Mouse (Mus musculus) liver, postnatal 0 days (tissue): Measurements from ENCODE around the gene Phactr4. TPM values are rescaled to one million over a fixed set of nuclear protein-coding genes. Genes with fewer than 3 reads are reported as not detected.
"Not testable (repeated sequence)": the region's sequence is repeated elsewhere in the genome, so short reads cannot be mapped to it uniquely, and the experiment has no call there.

Experiments
- ATAC-seq: fragments of 200-750 bp; cut with Nextera tagmentation; 2 replicates; pipeline ENCODE4 v1.8.0; 2017; ENCODE audit warnings: mild to moderate bottlenecking, moderate library complexity
- DNase-seq: peaks from one replicate; pipeline ENCODE4 v3.0.0-alpha.2; 2016
- H3K27ac ChIP-seq: fragments of 300-500 bp; sonication (generic); 2 replicates; pipeline ENCODE4 v1.5.1; 2014; ENCODE audit warnings: antibody characterized with exemption, moderate library complexity, mild to moderate bottlenecking, low read depth
- H3K27me3 ChIP-seq: fragments of 300-500 bp; sonication (generic); 2 replicates; pipeline ENCODE4 v1.6.1; 2014; ENCODE audit warnings: low read length, control low read depth, mixed read lengths; ENCODE audit not compliant: insufficient read depth
- H3K36me3 ChIP-seq: fragments of 300-500 bp; sonication (generic); replicated peaks from 2 replicates; pipeline ENCODE4 v1.6.1; 2014; ENCODE audit warnings: mild to moderate bottlenecking, control low read depth, low read length, moderate library complexity, mixed read lengths; ENCODE audit not compliant: insufficient read depth
- H3K4me1 ChIP-seq: fragments of 300-500 bp; sonication (generic); 2 replicates; pipeline ENCODE4 v1.6.1; 2014; ENCODE audit warnings: antibody characterized with exemption, mild to moderate bottlenecking, control low read depth; ENCODE audit not compliant: insufficient read depth
- H3K4me2 ChIP-seq: fragments of 300-500 bp; sonication (generic); 2 replicates; pipeline ENCODE4 v1.6.1; 2014; ENCODE audit warnings: low read depth, mild to moderate bottlenecking, low read length, moderate library complexity, mixed read lengths
- H3K4me3 ChIP-seq: fragments of 300-500 bp; sonication (generic); 2 replicates; pipeline ENCODE4 v1.5.1; 2014; ENCODE audit warnings: low read depth, low read length
- H3K9ac ChIP-seq: fragments of 300-500 bp; sonication (generic); replicated peaks from 2 replicates; pipeline ENCODE4 v1.6.1; 2014; ENCODE audit warnings: mild to moderate bottlenecking, moderate library complexity
- H3K9me3 ChIP-seq: fragments of 300-500 bp; sonication (generic); 2 replicates; pipeline ENCODE4 v1.6.1; 2016; ENCODE audit warnings: mild to moderate bottlenecking, control low read depth, low read length, mixed read lengths
- CTCF ChIP-seq: sonication (generic); IDR thresholded peaks from 2 replicates; pipeline ENCODE4 v1.5.1; 2016; ENCODE audit warnings: antibody characterized with exemption, low read depth
- EP300 ChIP-seq: IDR thresholded peaks from 2 replicates; pipeline ENCODE4 v1.6.1; 2016; ENCODE audit warnings: antibody characterized with exemption, low read depth, mild to moderate bottlenecking
- WGBS: fragments of 180-500 bp; shearing (Covaris S2); extraction: QIAGEN DNeasy Blood & Tissue Kit; methylation state at CpG from one replicate; pipeline ENCODE4 v1.1.7; 2014; ENCODE audit not compliant: insufficient replicate concordance; 5-methylcytosine and 5-hydroxymethylcytosine counted together
- polyA plus RNA-seq: library from polyadenylated mRNA; unstranded; fragments of >200 nt; fragmentation: Nextera tagmentation; extraction: Ambion mirVana; gene quantifications from 2 replicates; pipeline ENCODE4 v1.2.1, GENCODE M21; 2015

The Phactr4 gene
- polyA plus RNA-seq, 1 experiment from 2014 or later: 7.7 TPM

DNA sequence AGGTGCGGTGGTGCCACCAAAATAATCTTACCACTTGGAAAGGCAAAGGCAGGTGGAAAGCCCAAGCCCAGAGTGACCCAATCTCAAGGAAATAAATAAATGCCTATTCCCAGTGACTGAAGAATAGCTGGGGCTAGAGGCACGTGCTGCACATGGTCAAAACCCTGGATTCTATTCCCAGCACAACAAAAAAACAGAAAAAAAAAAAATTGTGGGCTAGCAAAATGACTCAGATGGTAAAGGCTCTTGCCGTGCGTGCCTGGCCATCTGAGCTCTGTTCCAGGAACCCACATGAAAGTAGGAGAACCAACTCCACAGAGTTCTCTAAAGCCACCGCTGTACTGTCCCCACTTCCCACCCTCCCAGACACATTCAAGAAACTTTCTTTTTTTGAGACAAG lies 1.8 kb downstream of the Phactr4 start:
- peak overlapping the region; percentile 100; the same call in 1 of the 2 replicates for H3K27ac ChIP-seq

GRCm38 (mm10) chr4:132415966-132416365 lies 6.3 kb downstream of the Phactr4 start:
- Histone ChIP-seq H3K9ac (no peak overlapping the region), H3K27ac (peak overlapping the region; percentile 84), H3K4me2 (0 out of 2 replicates have a peak overlapping the region, but pooled peaks have one; percentile 9), H3K9me3 (no peaks in the 10 kb centered on the region), H3K4me1 (peaks cover 33% of the 10 kb centered on the region), H3K27me3 (no peaks in the 10 kb centered on the region), H3K36me3 (no peaks in the 10 kb centered on the region), H3K4me3 (no peak overlapping the region)
- TF ChIP-seq CTCF (no peak), EP300 (peak; percentile 47)
- DNase-seq (no peak), ATAC-seq (peak; percentile 86)

More for the DNA sequence above, 1.8 kb downstream of the Phactr4 start:
- ATAC-seq: no peak
- Histone ChIP-seq H3K4me2 (peak overlapping the region; percentile 87), H3K36me3 (no peaks in the 10 kb centered on the region), H3K4me1 (peaks cover 27% of the 10 kb centered on the region), H3K4me3 (peak overlapping the region; percentile 94), H3K9me3 (no peaks in the 10 kb centered on the region), H3K27me3 (no peaks in the 10 kb centered on the region), H3K9ac (peak overlapping the region; percentile 94)
- TF ChIP-seq CTCF (no peak), EP300 (no peak)
- WGBS: 64% methylated on average over 5 of the region's 5 CpGs
- no peak for DNase-seq

DNA sequence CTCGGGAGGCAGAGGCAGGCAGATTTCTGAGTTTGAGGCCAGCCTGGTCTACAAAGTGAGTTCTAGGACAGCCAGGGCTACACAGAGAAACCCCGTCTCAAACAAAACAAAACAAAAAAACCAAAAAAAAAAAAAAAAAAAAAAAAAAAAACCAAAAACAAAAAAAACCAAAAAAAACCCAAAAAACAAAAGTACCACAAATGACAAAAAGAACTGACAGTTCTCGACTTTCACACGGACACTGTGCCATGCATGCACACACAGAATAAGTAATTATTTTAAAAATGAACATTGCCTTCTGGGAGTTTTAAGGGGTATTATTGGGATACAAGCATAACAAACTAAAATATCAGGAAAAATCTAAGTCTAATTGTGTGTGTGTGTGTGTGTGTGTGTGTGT lies 9.0 kb downstream of the Phactr4 start:
- ATAC-seq, H3K4me2 ChIP-seq, H3K27ac ChIP-seq, H3K27me3 ChIP-seq, H3K36me3 ChIP-seq, H3K4me3 ChIP-seq, H3K9me3 ChIP-seq, DNase-seq, H3K9ac ChIP-seq: not testable (repeated sequence)
- H3K4me1 ChIP-seq: peaks cover 23% of the 10 kb centered on the region
- 78% methylated on average over 4 of the region's 4 CpGs for WGBS

GRCm38 (mm10) chr4:132411322-132412094 lies 10.8 kb downstream of the Phactr4 start:
- WGBS: 52% methylated on average over 8 of the region's 8 CpGs
- H3K36me3 ChIP-seq: 0 out of 2 replicates have a peak, but pooled peaks cover 2% of the 10 kb centered on the region
- no peaks in the 10 kb centered on the region for H3K9me3 ChIP-seq
- no peaks in the 10 kb centered on the region for H3K27me3 ChIP-seq
- H3K4me2 ChIP-seq: no peak overlapping the region
- H3K27ac ChIP-seq: no peak overlapping the region
- peak; percentile 22; the same call in 1 of the 2 replicates for ATAC-seq
- H3K4me3 ChIP-seq: no peak overlapping the region
- peak; percentile 37 for DNase-seq
- H3K9ac ChIP-seq: no peak overlapping the region
- TF ChIP-seq CTCF: peak; percentile 83
- peak; percentile 7; the same call in 1 of the 2 replicates for TF ChIP-seq EP300
- peaks cover 14% of the 10 kb centered on the region for H3K4me1 ChIP-seq

DNA sequence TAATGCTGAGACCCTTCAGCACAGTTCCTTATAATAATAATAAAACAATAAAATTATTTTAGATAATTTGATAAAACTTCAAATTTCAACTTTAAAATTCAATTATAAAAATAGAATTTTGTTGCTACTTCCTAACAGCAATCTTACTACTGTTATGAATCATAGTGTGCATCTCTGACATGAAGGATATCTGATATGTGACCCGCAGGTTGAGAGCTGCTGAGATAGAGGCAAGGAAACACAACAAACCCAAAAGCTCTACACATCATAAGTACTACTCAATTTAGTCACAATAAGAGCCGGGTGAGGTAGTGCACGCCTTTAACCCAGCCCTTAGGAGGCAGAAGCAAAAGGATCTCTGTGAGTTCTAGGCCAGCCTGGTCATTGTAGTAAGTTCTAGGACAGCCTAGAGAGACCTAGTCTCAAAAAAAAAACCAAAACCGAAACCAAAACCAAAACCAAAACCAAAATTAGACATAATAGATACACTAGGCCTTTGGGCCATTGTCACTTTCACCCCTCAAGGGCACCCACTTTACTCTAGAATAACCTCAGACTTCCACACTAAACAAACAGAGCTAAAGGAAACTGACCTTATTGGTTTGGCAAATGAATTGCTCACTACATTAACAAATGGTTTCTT lies 12.6 kb downstream of the Phactr4 start:
- no peak overlapping the region for H3K9ac ChIP-seq
- H3K36me3 ChIP-seq: 0 out of 2 replicates have a peak, but pooled peaks cover 2% of the 10 kb centered on the region
- 0 out of 2 replicates have a peak, but pooled peaks cover 3% of the 10 kb centered on the region for H3K4me1 ChIP-seq
- H3K9me3 ChIP-seq: no peaks in the 10 kb centered on the region
- no peak overlapping the region for H3K27ac ChIP-seq
- ATAC-seq (no peak), DNase-seq (no peak)
- no peak overlapping the region for H3K4me3 ChIP-seq
- H3K4me2 ChIP-seq: no peak overlapping the region
- no peaks in the 10 kb centered on the region for H3K27me3 ChIP-seq
- WGBS: 75% methylated on average over 4 of the region's 4 CpGs
- TF ChIP-seq EP300: no peak

GRCm38 (mm10) chr4:132406393-132407189 lies 15.7 kb downstream of the Phactr4 start:
- Histone ChIP-seq H3K9ac (no peak overlapping the region), H3K9me3 (no peaks in the 10 kb centered on the region), H3K4me2 (no peak overlapping the region), H3K4me3 (no peak overlapping the region), H3K4me1 (0 out of 2 replicates have a peak, but pooled peaks cover 2% of the 10 kb centered on the region), H3K27me3 (no peaks in the 10 kb centered on the region), H3K27ac (no peak overlapping the region), H3K36me3 (0 out of 2 replicates have a peak, but pooled peaks cover 2% of the 10 kb centered on the region)
- TF ChIP-seq EP300 (no peak), CTCF (no peak)
- WGBS: 71% methylated on average over 13 of the region's 13 CpGs
- no peak for ATAC-seq
- no peak for DNase-seq
